In the genomic region with DNA sequence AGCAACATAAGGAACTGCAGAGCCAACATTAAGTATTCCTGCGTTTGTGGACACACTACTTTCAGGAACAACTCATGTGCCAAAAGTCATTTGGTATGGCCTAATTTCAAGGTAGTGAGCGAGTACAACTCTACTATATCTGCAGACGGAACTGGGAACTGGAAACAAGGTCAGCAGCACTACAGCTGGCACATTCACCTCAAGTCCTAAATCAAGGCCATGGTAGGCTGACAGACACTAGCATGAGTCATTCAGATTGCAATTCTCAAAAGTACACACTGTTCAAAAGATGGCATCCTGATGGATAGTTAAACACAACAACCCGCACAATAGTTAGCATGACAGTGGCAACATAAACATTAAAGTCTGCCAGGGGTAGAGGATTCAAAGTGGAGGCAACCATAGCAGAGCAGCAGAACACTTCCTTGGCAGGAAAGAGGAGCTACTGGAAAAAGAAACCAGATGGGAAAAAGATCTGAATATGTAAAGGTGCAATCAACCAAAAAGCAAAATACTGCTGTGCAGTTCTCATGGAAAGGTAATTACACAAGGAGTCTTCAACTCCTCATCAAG, we compare ENCODE assay signal across 12 mouse cellular contexts. TPM values are rescaled to one million over a fixed set of nuclear protein-coding genes. Genes with fewer than 3 reads are reported as not detected.
DNase-seq lines count a peak whose midpoint lies in the region.
"Had no signal": no experiment of that assay in that cellular context is flagged by ENCODE, and none has a peak within 500 bp of the region (broad histone marks: within the 10 kb centered on the region; RNA-seq: fewer than 3 reads in every experiment).

No protein-coding gene starts in this region.

- intact Hi-C loops in heart, postnatal 36 days (cut with DNase I): loop anchor here (5.0 kb wide), 1 partner anchor 88 kb away; a partner anchor contains a TSS

- peak; percentile 20 to 53 for DNase-seq in heart, adult 18-20 months
- DNase-seq in heart, postnatal 36 days: no peak
- peak; percentile 6 for DNase-seq in urinary bladder, postnatal 14 days (ENCODE audit: low spot score)
- DNase-seq in urinary bladder, adult 18-20 months (ENCODE audit: low spot score in 2 of 2): no peak
- peak; percentile 50 for DNase-seq in adrenal gland, postnatal 10 days
- peak; percentile 15 for DNase-seq in telencephalon, adult 2 months (ENCODE audit: low read depth, low spot score)
- DNase-seq in kidney, postnatal 4 days: no peak
- no peak for DNase-seq in c-Kit-positive CD71-positive TER-119-positive erythroid progenitor cells, embryonic 14.5 days (ENCODE audit: low spot score)
- DNase-seq: cerebellum, postnatal 25 days; lung, embryonic 14.5 days; retina, postnatal 1 day; thymus, postnatal 14 days had no signal

RNA-seq across cellular contexts. Expression of a gene that starts 25.9 kb away (rescaled TPM):
- total RNA-seq in heart, adult 18-20 months (2021): 10 to 100 TPM; 29.3 to 30.1 TPM
- total RNA-seq in heart, postnatal 36 days (2021): 10 to 100 TPM; 25.7 to 28.0 TPM
- total RNA-seq in adrenal gland, postnatal 10 days (2021): 10 to 100 TPM; 36.6 to 42.0 TPM

Comparison
In these comparisons a context has a peak if more than half of its experiments do, and no peak if none do; other contexts are left out.
1. DNase-seq: peak in heart, adult 18-20 months (2 of 2), urinary bladder, postnatal 14 days (single experiment), adrenal gland, postnatal 10 days (single experiment) and telencephalon, adult 2 months (single experiment); none in heart, postnatal 36 days (0 of 2), urinary bladder, adult 18-20 months (0 of 2), kidney, postnatal 4 days (0 of 2) and c-Kit-positive CD71-positive TER-119-positive erythroid progenitor cells, embryonic 14.5 days (single experiment).